Mouse (Mus musculus): Measurements from ENCODE around the gene Pkig.
"Not testable (repeated sequence)": the region's sequence is repeated elsewhere in the genome, so short reads cannot be mapped to it uniquely, and the experiment has no call there.

Gene Pkig

DNA sequence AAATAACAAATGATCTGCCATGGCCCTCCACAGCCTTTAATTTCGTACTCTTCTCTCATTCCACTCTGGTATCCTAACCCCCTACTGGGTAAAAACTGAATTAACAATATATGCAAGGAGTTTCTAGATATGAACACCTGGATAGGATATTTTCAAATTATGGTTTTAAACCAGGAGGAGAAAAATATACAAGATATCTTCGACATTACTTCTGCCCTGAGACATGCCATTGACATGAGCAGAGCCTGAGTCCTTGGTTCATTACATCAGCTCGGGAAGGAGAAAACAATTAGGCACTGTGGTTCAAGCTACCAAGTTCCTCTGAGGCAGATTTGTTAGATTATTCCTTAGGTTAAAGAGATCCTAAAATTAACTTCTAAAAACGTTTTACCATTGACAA is 14.1 kb upstream of the Pkig start:
- DNase-seq: no peak

DNA sequence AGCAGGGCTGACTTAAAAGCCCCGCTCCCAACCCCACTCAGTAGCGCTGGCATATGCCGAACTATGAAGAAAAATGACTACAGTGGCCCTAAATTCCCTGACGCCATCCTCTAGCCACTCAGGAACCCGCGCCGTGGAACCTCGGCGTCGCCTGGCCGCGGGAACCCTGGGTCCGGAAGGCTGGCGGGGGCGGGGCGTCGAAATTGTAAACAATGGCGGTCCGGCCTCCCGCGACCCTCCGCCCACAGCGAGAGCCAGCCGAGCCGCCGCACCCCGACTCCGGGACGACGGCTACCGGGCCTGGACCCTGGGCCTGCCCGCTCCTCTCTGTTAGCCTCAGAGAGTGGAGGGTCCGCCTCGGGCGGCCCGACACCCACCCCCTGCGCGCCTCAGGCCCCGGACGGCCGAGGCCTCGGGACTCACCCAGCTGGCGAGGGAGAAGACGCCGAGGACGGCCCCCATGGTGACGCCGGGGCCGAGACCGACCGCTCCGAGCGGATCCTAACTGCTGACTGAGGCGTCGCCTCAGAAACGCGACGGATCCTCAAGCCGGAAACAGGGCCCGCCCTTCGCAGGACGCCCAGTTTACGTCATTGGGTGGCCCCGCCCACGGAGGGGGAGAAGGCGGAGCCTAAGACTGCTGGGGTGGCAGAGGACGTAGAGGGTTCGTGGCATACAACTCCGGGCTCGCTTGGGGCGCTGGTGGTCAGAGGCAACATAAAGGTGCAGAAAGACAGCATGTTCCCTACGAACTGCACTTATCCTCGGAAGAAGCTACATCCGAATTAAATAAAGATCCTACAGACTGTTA is 13.4 kb upstream of the Pkig start, which contains the start of gene Serinc3:
Serinc3 (minus strand) TSS at position 557 of the 811 bp plus-strand sequence.
- peak; percentile 100 for DNase-seq

DNA sequence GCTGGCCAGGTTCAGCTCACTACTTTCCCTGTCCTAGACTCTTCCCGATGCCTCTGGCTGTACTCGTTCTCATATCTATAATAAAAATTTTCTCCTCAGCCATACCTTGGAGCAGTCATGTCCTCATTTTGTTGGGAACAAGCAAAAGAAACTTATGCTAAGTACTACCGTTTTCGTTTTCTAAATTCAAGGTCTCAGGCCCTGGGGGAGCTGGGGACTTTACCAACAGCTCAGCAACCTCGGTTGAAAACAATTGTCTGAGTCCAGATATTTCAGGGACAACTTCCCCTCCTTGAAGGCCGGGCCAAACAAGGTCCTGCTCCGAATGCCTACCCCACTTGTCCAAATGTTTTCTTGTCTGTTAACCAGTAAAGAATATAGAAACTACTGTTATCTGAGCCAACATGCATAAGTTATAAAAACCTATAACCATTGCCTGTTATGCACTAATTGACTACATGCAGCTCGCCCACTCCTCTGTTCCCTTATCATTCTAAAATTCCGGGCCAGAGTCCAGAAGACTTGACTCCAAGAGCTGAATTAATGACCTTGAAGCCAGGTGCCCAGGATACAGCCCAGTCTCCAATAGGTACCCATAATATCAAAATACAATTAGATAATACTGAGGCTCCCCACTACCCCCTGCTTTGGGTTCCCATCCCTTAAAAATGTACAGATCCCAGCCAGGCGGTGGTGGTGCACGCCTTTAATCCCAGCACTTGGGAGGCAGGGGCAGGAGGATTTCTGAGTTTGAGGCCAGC is 12.3 kb upstream of the Pkig start:
- no peak for DNase-seq

DNA sequence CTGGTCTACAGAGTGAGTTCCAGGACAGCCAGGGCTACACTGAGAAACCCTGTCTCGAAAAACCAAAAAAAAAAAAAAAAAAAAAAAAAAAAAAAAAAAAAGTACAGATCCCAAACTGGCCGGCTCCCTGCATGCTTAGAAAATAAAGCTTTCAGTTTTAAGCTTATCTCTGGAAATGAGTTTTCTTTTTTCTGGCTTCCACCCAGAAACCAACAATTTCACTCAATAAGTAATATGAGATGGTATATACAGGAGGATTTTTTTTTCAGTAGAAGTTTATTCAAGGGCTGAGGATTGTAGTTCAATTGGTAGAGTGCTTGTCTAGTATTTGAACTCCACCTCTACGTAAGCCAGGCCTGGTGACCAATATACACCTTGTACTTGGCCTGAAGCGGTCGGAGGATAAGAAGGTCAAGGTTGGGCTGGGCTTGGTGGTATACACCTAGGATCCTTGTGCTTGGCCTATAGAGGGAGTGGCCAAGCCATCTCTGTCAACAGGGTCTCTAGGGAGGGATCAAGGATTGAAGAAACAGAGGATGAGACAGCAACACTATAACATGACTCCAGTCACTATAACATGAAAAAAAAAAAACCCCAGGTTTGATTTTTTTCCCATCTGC is 11.6 kb upstream of the Pkig start:
- DNase-seq: no peak

DNA sequence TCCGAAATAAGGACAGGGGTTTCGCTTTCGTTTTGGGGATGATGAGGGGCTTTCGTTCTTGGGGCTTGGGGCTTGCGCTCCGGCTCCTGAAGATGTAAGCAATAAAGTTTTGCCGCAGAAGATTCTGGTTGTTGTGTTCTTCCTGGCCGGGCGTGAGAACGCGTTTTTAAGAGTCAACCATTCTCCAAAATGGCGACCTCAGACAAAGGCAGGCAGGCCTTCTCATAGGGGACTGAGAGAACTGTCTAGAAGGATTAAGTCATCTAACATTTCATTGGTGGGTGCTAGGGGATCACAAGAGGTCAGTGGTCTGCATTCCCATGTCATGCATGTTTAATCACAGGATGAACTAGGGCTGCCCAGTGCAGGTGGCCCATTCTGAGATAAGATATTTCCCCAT is 2.5 kb upstream of the Pkig start:
- not testable (repeated sequence) for DNase-seq

DNA sequence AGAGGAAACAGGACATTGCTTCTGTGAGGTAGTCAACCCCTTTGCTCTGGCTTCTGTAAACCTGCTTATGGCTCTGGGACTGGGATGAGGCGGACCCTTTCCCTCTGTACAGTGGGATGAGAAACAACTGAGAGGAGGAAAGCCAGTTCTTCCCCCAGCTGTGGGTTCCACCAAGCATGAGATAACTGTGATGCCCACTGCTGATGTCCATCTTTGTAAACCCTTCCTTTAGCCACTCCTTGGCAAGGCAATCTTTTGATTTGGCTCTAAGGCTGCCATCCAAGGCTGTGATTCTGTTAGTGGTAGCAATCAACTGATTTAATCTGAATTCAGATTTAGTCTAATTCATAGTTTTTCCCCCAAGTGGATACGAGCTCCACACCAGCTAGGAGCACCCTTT is 700 bp upstream of the Pkig start:
- DNase-seq: no peak

DNA sequence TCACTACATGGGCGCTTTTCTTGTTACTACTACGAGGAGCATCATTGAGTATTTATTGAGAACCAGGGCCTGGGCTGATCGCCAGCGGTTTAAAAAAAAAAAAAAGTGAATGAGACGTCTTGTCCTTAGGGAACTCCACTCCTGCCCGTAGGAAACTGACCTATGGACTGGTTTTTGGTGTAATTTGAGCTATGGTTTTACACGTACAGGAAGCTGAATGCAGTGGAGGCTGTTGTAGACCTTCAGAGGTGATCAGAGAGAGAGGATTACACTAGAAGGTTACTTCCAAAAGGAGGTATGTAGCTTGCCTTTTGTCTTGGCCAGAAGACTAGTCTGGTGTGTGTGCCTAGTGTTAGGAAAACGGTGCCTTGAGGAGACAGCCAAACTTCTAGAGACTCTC is 755 bp downstream of the Pkig start:
- peak; percentile 38 for DNase-seq

DNA sequence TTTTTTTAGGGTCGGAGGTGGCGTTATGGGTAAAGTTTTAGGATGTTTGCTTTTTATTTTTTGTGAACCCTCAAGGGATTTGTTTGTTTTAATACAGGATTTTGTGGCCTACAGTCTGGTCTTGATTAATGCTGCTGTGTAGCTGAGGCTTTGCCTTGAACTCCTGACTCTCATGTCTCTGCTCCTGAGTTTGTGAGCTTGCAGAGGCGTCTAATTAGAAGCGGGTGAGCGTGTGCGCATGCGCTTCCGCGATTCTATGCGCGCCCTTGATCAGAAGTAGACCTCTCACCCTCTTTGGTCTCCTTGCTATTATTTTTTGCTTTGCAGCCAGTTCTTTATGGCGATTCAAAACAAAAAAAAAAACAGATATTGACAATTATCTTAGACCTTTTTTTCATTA is 1.2 kb downstream of the Pkig start:
- DNase-seq: peak; percentile 45

DNA sequence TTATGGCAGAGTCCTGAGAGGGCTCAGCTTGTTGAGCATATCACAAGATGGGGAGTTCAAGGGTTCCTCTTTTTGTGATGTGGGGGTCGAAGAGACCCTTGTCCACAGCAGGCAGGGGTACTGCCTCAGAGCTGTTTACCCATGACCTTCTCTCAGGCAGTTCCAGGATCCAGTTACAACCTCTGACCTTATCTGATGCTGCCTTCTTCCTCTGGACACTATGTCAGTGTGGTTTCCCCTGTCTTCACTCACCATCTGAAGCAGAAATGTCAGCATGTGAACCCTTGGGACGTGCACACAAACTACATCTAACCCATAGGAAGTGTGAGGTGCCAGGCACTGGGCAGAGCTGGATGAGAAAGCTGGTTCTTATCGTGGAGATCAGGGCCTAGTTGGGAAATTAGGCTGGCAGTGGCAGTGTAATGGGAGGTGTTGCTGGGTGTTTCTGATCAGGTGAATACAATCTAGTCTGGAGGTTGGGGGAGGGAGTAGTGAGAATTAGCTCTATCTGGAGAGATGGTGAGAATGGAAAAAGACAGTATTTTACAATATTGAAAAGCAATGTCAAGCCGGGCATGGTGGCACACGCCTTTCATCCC is 2.0 kb downstream of the Pkig start:
- no peak for DNase-seq

DNA sequence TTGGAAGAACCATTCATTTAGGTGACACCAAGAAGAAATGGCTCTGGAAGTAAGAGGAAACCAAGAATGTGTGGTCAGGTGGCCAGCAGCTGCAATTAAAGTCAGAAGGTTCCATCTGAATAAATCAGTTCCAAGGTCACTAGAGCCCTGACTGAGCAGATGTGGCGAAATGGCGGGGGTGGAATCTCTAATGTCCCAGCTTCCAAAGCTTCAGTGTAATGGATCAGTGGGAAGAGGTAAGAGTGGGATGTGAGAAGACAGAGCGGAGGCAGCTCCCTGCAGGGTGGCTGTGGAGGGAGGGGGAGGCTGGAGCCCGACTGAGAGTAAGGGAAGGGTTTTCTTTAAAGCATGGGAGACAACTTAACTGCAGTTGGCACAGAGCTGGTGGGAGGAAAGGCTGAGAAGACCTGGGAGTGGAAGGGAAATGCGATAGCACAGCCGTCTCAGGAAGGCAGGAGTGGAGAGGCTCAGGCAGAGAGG is 3.2 kb downstream of the Pkig start:
- DNase-seq: no peak

DNA sequence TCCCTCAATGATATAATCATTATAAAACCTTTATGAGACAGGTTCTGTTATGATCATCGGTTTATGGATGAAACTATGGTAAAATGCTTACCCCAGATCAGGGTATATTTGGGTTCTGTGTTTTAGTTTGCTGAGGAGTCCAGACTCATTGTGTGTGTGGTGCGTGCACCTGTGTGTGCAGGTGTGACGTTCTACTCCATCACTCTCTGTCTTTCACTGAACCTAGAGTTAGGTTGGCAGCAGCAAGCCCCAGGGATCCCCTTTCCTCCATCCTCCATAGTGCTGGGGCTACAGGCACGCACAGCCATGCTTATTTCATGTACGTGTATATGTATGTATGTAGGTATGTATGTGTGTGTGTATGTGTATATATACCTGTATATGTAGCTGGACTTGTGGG is 3.9 kb downstream of the Pkig start:
- no peak for DNase-seq

DNA sequence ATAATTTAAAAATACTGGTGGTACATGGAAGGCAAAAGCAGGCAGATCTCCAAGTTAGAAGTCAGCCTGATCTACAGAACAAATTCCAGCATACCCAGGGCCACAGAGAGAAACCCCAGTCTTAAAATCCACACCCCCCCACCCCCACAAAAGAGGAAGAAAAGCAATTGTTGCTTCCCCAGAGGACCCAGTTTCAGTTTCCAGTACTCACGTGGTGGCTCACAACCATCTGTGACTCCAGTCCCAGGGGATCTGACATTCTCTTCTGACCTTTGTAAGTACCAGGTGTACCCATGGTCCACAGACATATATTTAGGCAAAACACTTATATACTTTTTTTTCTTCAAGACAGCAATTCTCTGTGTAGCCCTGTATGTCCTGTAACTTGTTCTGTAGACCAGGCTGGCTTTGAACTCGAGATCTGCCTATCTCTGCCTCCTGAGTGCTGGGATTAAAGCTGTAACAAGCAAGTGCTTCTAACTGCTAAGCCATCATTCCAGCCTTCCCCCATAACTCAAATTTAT is 4.6 kb downstream of the Pkig start:
- no peak for DNase-seq

DNA sequence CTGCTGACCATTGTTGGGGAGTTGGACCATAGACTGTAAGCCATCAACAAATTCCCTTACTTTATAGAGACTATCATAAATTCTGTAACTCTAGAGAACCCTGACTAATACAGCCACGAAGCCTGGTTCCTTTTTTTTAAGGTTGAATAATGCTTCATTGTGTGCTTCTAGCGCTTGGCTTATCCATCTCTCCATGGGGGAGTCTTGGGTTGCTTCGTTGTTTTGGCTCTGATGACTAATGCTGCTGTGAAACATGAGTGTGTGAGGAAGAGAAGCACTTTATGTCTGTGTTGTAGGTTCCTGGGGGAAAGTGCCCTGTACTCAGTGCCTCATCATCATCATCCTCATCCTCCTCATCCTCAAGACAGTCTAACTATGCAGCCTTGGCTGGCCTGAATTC is 5.7 kb downstream of the Pkig start:
- DNase-seq: no peak

DNA sequence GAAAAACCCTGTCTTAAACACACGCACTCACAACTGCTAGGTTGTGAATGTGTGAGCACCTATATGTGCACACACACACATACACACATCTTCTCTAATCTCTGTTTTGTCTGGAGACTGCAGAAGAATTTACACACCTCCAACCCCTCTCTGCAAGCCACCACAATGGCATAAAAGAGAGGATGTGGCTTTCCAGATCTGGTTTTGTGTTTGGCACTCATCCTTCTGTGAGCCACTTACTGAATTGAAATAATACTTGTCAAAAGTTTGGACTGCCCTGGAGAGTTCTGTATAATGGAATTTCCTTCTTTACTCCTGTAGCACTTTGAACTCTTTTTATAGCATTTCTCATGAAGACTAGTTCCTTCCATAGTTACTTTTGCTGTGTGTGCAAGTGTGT is 8.9 kb downstream of the Pkig start:
- DNase-seq: no peak

DNA sequence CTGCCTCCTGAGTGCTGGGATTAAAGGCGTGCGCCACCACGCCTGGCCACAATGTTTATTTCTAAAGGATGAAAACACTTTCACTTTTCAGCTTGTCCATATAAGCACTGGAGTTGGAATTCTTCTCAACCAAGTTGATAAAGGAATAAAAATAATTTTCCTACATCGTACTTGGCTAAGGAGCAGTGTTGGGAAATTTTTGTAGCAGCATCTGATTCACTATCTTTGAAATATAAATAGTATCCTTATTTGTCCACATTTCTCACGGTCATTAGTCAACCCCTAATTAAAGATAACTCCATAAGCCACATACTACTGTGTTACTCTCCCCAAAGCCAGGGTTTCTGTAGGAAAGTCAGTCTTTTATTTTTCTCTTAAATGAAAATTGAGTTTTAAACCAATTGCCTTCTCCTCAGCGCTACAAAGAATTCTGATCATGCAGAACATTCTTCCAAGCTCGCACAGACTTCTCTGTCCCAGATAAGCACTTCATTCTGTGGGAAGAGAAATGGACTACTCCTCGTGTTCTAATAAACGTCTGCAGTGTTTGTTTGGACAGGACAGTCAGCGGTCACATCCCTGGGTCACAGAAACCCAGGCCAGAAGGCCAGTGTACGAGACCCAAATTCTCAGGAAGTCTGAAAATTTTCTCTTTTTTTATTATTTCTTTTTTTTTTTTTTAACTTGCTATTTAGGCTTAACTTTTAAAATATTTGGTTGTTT is 12.8 kb downstream of the Pkig start:
- no peak for DNase-seq

DNA sequence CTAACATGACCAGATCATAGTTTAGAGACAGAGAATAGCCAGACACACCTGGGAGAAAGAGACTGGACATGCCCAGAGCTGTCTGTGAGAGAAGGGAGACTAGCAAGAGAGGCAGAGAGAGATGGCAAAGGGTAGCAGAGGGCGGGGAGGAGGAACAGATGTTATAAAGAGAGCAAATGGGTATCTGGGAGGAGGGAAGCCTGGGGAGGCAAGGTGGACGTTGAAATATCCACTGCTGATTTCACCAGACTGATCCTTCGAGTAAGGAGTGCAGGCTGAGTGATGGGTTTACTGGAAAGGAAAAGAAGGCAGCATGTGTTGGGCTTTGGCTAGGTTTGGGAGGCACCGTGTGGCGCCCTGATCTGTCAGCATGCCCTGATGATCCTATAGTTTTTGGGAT is 16.2 kb downstream of the Pkig start:
- DNase-seq: no peak

DNA sequence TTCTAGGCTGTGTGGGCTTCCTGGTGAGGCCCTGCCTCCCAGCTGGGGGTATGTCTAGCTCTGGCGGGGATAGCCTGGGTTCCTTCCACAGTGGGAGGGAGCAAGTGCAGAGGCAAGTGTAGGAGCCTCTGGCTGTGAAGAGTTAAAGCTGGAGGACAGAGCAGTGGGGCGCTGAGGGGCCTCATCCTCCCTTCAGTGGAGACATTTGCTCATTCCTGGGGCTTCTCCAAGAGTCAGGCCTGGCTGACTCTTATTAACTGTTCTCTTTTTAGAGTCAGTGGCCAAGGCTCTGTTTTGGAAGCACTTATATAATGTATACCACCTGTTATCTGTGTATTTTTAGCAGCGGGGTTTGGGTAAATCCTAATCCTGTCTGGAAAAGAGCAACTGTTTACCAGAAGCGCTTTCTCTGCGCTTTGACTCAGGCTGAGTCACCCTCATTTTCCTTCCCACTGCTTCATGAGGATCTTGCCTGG is 17.0 kb downstream of the Pkig start:
- DNase-seq: no peak

DNA sequence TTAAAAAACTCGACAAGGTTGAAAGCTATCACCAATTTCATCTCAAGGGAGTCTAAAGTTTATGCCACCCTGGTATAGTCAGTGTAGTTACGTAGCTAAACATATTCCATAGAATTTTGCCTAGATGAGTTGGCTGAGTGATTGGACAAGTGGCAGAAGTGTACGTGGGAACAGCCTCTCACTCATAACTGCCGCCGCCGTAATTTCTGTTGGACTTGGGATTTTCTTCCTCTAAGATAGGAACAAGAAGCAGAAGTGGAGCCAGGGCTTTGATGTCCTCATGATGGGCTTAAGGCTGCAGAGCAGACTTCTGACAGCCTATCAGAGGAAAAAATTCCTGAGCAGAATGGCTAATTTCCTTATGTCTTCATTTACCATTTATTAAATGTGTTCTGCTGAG is 17.5 kb downstream of the Pkig start:
- DNase-seq: no peak

DNA sequence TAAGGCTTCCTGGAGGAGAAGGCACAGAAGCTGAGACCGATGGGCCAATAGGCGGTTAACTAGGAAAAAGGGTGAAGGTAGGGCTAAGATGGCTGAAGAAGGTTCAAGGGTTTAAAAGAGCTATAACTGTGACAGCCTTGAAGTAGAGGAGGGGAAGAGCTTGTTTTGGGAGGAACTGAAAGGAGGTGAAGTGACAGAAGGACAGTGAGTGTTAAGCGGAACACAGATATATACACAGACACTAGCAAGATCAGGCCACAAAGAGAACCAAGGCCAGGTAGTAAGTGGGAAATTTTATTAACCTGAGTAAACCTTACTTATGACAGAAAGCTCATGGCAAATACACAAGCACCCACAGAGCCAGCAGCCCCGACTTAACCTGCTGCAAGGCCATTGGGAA is 18.1 kb downstream of the Pkig start:
- DNase-seq: no peak

DNA sequence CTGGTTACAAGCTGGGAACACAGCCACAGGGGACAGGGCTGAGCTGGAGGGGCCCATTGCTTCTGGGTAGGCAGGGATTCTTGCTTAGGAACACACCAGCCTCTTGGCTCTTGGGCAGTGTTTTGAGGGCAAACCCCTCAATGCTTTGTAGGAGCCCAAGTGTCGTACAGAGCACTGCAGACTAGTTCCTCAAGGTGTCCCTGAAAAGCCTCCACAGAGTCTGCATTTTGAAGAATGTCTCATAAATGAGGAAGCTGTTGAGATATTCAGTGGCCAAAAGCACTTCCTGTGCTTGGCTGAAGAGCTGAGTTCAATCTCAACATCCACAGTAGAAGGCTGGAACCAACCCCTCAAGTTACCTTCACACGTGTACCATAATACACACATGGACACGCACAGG is 18.6 kb downstream of the Pkig start:
- DNase-seq: no peak

DNA sequence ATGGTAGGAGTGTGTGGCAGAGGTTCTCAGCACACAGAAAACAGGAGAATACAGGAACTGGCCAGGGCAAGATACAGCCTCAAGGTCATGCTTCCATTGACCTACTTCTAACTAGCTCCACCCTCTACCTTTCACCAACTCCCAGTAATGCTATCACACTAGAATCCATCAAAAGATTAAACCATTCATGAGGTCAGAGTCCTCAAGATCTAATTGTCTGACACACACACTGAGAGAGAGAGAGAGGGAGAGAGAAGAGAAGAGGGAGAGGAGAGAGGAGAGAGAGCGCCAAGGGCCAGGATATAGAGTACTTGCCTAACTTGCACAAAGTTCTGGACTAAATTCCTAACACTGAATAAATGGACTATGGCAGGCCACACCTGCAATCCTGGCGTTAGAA is 24.2 kb downstream of the Pkig start:
- no peak for DNase-seq

DNA sequence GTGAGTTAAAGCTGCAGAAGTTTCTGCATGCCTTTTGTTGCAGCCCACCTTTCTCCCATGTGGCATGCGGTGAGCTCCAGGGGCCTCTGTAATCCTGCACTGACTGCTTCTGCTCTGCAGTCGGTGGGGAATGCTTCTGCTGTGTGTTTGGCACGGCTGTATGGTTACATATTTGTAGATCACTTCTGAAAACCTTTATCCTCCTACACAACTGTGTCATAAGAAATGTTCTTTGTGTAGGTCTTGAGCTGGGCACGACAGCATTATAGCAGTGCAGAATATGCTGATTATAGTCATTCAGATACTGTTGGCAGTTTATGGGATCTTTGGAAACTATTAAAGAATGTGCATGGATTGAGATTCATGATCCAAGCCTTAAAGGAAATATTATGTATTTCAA is 27.1 kb downstream of the Pkig start:
- DNase-seq: no peak

Data from thymus, postnatal 25 days (tissue).